Mouse (Mus musculus) liver, embryonic 14.5 days (tissue): ENCODE results near the gene 1700122O11Rik.

ENCODE experiments used
- CTCF ChIP-seq: IDR thresholded peaks from 2 replicates; pipeline ENCODE4 v1.5.1; 2016; ENCODE audit warnings: antibody characterized with exemption, low read depth, control low read depth
- EP300 ChIP-seq: IDR thresholded peaks from 2 replicates; pipeline ENCODE4 v1.6.1; 2016; ENCODE audit warnings: antibody characterized with exemption, low read depth

DNA sequence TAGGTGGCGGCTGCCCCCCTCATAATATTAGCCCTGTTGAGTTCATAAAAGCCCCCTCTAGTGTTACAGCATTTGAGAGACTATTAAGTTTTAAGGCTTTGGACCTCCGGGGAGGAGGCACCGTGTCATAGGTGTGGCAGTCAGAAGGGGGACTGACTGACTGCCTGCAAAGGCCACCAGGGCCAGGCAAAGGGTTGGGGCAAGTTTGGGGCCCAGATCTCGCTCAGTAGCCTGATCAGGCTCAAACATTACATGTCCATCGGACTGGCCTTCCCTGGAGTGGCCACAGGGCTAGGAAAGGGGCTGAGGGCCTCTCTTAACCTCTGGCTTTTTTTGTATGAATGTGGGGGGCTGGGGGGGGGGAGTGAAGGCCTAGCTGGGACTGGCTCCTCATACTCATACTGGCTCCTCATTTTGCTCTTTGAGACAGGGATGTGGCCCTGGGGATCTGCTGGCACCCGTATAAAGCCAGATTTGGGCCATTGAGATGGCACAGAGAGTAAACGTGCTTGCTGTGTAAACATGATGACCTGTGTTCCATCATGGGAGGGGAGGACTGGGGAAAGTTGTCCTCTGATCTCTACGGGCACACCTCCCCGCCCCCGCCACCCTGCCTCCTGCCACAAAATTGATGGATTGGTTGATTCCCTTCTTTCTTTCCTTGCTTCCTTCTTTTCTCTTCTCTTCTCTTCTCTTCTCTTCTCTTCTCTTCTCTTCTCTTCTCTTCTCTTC lies 47.5 kb downstream of the 1700122O11Rik start:
- TF ChIP-seq CTCF (no peak), EP300 (no peak)
